Mouse (Mus musculus): Measurements from ENCODE around the gene Aip.

GRCm38 (mm10) chr19:4070756-4071155 lies 54.9 kb downstream of the Aip start:
- TF ChIP-seq POLR2A (IDR thresholded peaks at IDR 0.05; ENCODE audit: borderline replicate concordance, control insufficient read depth, low read depth, low read length), result no peak
- TF ChIP-seq CTCF (IDR thresholded peaks at IDR 0.05; ENCODE audit: control insufficient read depth, insufficient read depth, low read length), result no peak
